Mouse (Mus musculus) CH12.LX (cell line): ENCODE results near the gene Dph1. TPM values are rescaled to one million over a fixed set of nuclear protein-coding genes. Genes with fewer than 3 reads are reported as not detected.
A peak's percentile ranks its signal among the peaks of the same experiment; 100 is the strongest.

Experiments used
- DNase-seq: peaks from one replicate; pipeline ENCODE4 v3.0.0-alpha.2; 2013; ENCODE audit errors: extremely low read depth
- H3K27ac ChIP-seq: 2 replicates; pipeline ENCODE4 v1.5.1; 2012; ENCODE audit warnings: low read depth, mild to moderate bottlenecking, control low read depth, moderate library complexity; ENCODE audit not compliant: insufficient read depth
- H3K27me3 ChIP-seq: replicated peaks from 2 replicates; pipeline ENCODE3; 2012; ENCODE audit warnings: inconsistent platforms
- H3K36me3 ChIP-seq, 2 experiments: replicated peaks in 1 of 2; 2 replicates each; pipeline versions ENCODE3 to v1.6.1; 2012; ENCODE audit warnings: inconsistent platforms in 1 of 2, low read length in 1 of 2, mild to moderate bottlenecking in 1 of 2, mixed read lengths in 1 of 2, moderate library complexity in 1 of 2; ENCODE audit not compliant: control insufficient read depth in 1 of 2, insufficient read depth in 1 of 2
- H3K4me1 ChIP-seq, 2 experiments: 2 replicates each; pipeline ENCODE4 v1.6.1; 2012; ENCODE audit warnings: inconsistent platforms in 1 of 2, moderate library complexity in 1 of 2; ENCODE audit not compliant: insufficient read depth in 2 of 2, control insufficient read depth in 1 of 2
- H3K4me2 ChIP-seq: 2 replicates; pipeline ENCODE4 v1.6.1; 2012; ENCODE audit warnings: low read depth, mild to moderate bottlenecking, control low read depth; ENCODE audit not compliant: poor library complexity, insufficient read depth, severe bottlenecking
- H3K4me3 ChIP-seq, 3 experiments: fragments of 150-350 bp in 1 of 3; sonication (generic) in 1 of 3; replicated peaks in 1 of 3; 2 replicates each; pipeline versions ENCODE3 to v1.5.1; 2011 to 2012; ENCODE audit warnings: low read depth in 2 of 3, low read length in 2 of 3, mild to moderate bottlenecking in 2 of 3, moderate library complexity in 2 of 3, control low read depth in 1 of 3, improper control_type of control experiment in 1 of 3, inconsistent platforms in 1 of 3, mixed read lengths in 1 of 3; ENCODE audit not compliant: poor library complexity in 1 of 3
- H3K79me2 ChIP-seq: replicated peaks from 2 replicates; pipeline ENCODE4 v1.6.1; 2012; ENCODE audit warnings: mild to moderate bottlenecking, moderate library complexity; ENCODE audit not compliant: control insufficient read depth, poor library complexity, insufficient read depth, severe bottlenecking; ENCODE audit errors: extremely low read depth
- H3K9ac ChIP-seq: 2 replicates; pipeline ENCODE4 v1.6.1; 2012; ENCODE audit warnings: low read depth, mild to moderate bottlenecking, control low read depth, moderate library complexity; ENCODE audit not compliant: insufficient read depth
- H3K9me3 ChIP-seq: replicated peaks from 2 replicates; pipeline ENCODE3; 2012; ENCODE audit warnings: low read length, inconsistent platforms, mixed read lengths
- CHD1 ChIP-seq: IDR thresholded peaks from 2 replicates; pipeline ENCODE4 v1.6.1; 2012; ENCODE audit warnings: low read depth, low read length, improper control_type of control experiment, inconsistent platforms
- E2F4 ChIP-seq: IDR thresholded peaks from 2 replicates; pipeline ENCODE4 v1.6.1; 2011; ENCODE audit warnings: low read depth, low read length, improper control_type of control experiment; ENCODE audit not compliant: insufficient replicate concordance
- ELF1 ChIP-seq: IDR thresholded peaks from 2 replicates; pipeline ENCODE4 v1.6.1; 2014; ENCODE audit warnings: low read depth, mild to moderate bottlenecking, inconsistent platforms, low read length, improper control_type of control experiment
- HCFC1 ChIP-seq: IDR thresholded peaks from 2 replicates; pipeline ENCODE4 v1.6.1; 2012; ENCODE audit warnings: low read depth, mild to moderate bottlenecking, inconsistent platforms, low read length, improper control_type of control experiment
- JUN ChIP-seq: IDR thresholded peaks from 2 replicates; pipeline ENCODE4 v1.6.1; 2011; ENCODE audit warnings: low read depth, mild to moderate bottlenecking, low read length, improper control_type of control experiment, moderate library complexity; ENCODE audit not compliant: insufficient read depth
- KAT2A ChIP-seq: IDR thresholded peaks from 2 replicates; pipeline ENCODE4 v1.6.1; 2012; ENCODE audit warnings: low read length, improper control_type of control experiment, inconsistent platforms; ENCODE audit not compliant: insufficient replicate concordance
- MAX ChIP-seq: IDR thresholded peaks from 2 replicates; pipeline ENCODE4 v1.6.1; 2011; ENCODE audit warnings: low read length, improper control_type of control experiment
- MEF2A ChIP-seq: IDR thresholded peaks from 2 replicates; pipeline ENCODE4 v1.6.1; 2014; ENCODE audit warnings: low read depth, mild to moderate bottlenecking, inconsistent platforms, low read length, improper control_type of control experiment, borderline replicate concordance
- MXI1 ChIP-seq: IDR thresholded peaks from 2 replicates; pipeline ENCODE4 v1.6.1; 2011; ENCODE audit warnings: mild to moderate bottlenecking, low read depth, low read length, improper control_type of control experiment
- MYC ChIP-seq: IDR thresholded peaks from 2 replicates; pipeline ENCODE4 v1.6.1; 2011; ENCODE audit warnings: low read depth, mild to moderate bottlenecking, improper control_type of control experiment, low read length
- NELFE ChIP-seq: IDR thresholded peaks from 2 replicates; pipeline ENCODE4 v1.6.1; 2011; ENCODE audit warnings: low read depth, low read length, improper control_type of control experiment
- NRF1 ChIP-seq: IDR thresholded peaks from 2 replicates; pipeline ENCODE4 v1.6.1; 2014; ENCODE audit warnings: low read depth, mild to moderate bottlenecking, inconsistent platforms, low read length, improper control_type of control experiment, moderate library complexity
- POLR2A ChIP-seq: IDR thresholded peaks from 2 replicates; pipeline ENCODE4 v1.6.1; 2011; ENCODE audit warnings: low read depth, mild to moderate bottlenecking, improper control_type of control experiment, low read length
- POLR2AphosphoS2 ChIP-seq: IDR thresholded peaks from 2 replicates; pipeline ENCODE4 v1.6.1; 2011; ENCODE audit warnings: low read depth, low read length, improper control_type of control experiment
- SMC3 ChIP-seq: IDR thresholded peaks from 2 replicates; pipeline ENCODE4 v1.6.1; 2011; ENCODE audit warnings: low read depth, low read length, improper control_type of control experiment
- TCF12 ChIP-seq: IDR thresholded peaks from 2 replicates; pipeline ENCODE4 v1.6.1; 2014; ENCODE audit warnings: low read depth, mild to moderate bottlenecking, inconsistent platforms, low read length, improper control_type of control experiment
- UBTF ChIP-seq: IDR thresholded peaks from 2 replicates; pipeline ENCODE4 v1.6.1; 2012; ENCODE audit warnings: low read depth, mild to moderate bottlenecking, inconsistent platforms, low read length, improper control_type of control experiment, moderate library complexity
- USF2 ChIP-seq: conservative IDR thresholded peaks from 2 replicates; pipeline ENCODE4 v1.6.1; 2011; ENCODE audit warnings: low read depth, low read length, improper control_type of control experiment
- ZC3H11A ChIP-seq: IDR thresholded peaks from 2 replicates; pipeline ENCODE4 v1.6.1; 2012; ENCODE audit warnings: low read depth, mild to moderate bottlenecking, inconsistent platforms, low read length, improper control_type of control experiment
- ZMIZ1 ChIP-seq: IDR thresholded peaks from 2 replicates; pipeline ENCODE4 v1.6.1; 2012; ENCODE audit warnings: low read depth, mild to moderate bottlenecking, inconsistent platforms, low read length, improper control_type of control experiment
- dilution Hi-C: fragments of 300-500 bp; cut with MboI; formaldehyde crosslinking; loops from 2 replicates; pipeline ENCODE4 v1.14.3; 2020; ENCODE audit warnings: low sequenced_read_pairs; ENCODE audit not compliant: extremely low pct_unique_long_range_greater_than_20kb, extremely low pct_ligation_motif_present
- in situ Hi-C: fragments of 300-500 bp; cut with MboI; formaldehyde crosslinking; loops from 3 replicates; pipeline ENCODE4 v1.14.3; 2019; ENCODE audit warnings: low sequenced_read_pairs, low pct_ligation_motif_present, low pct_unique_long_range_greater_than_20kb, mixed read lengths
- polyA plus RNA-seq: library from polyadenylated mRNA; unstranded; fragments of >175 nt; gene quantifications from 2 replicates; pipeline ENCODE4 v1.2.1, GENCODE M21; 2012; ENCODE audit warnings: low read depth; ENCODE audit not compliant: insufficient read length
- total RNA-seq, 2 experiments: library from RNA; depleted of rRNA; stranded (reverse); fragments of 300-350 nt in 1 of 2; fragments of >200 nt in 1 of 2; gene quantifications; 2 replicates each; pipeline ENCODE4 v1.2.3; 2012 to 2014

Gene Dph1
- total and polyA plus RNA-seq, 3 experiments, result 47.7 to 57.0 (median 54.7) TPM

GRCm38 (mm10) chr11:75168590-75169361 lies 22.3 kb downstream of the Dph1 start (continued):
- TF ChIP-seq SMC3, result peak; percentile 99
- TF ChIP-seq HCFC1, result peak; percentile 59
- no peak for TF ChIP-seq JUN
- TF ChIP-seq ZMIZ1, result no peak
- TF ChIP-seq ZC3H11A, result peak; percentile 71
- peak; percentile 57 for TF ChIP-seq NRF1
- TF ChIP-seq POLR2AphosphoS2, result no peak
- TF ChIP-seq UBTF, result peak; percentile 98; the same call in 1 of the 2 replicates
- TF ChIP-seq KAT2A, result no peak
- TF ChIP-seq E2F4, result no peak
- 0 out of 2 replicates have a peak, but pooled peaks have one; percentile 15 for TF ChIP-seq MYC

- Histone ChIP-seq H3K4me3 (peak overlapping the region; percentile 61 to 74 (median 71)), H3K79me2 (no peaks in the 10 kb centered on the region; the same call in 1 of the 2 replicates), H3K9me3 (peaks cover 29% of the 10 kb centered on the region), H3K4me1 (peaks cover 16 to 59% of the 10 kb centered on the region in 2 experiments), H3K36me3 (peaks cover 38 to 44% of the 10 kb centered on the region in 2 experiments), H3K27ac (peak overlapping the region; percentile 25; the same call in 1 of the 2 replicates), H3K9ac (peak overlapping the region; percentile 85), H3K27me3 (peaks cover 23% of the 10 kb centered on the region), H3K4me2 (peak overlapping the region; percentile 74)
- TF ChIP-seq NELFE, result 0 out of 2 replicates have a peak, but pooled peaks have one; percentile 8
- TF ChIP-seq TCF12, result peak; percentile 16; the same call in 1 of the 2 replicates
- TF ChIP-seq ZMIZ1, result no peak
- TF ChIP-seq NRF1, result no peak
- TF ChIP-seq MXI1, result peak; percentile 52; the same call in 1 of the 2 replicates
- peak; percentile 41; the same call in 1 of the 2 replicates for TF ChIP-seq ELF1
- TF ChIP-seq UBTF, result peak; percentile 38; the same call in 1 of the 2 replicates
- peak; percentile 37; the same call in 1 of the 2 replicates for TF ChIP-seq POLR2A
- TF ChIP-seq JUN, result no peak
- TF ChIP-seq CHD1, result 0 out of 2 replicates have a peak, but pooled peaks have one; percentile 36
- TF ChIP-seq MEF2A, result no peak
- no peak for TF ChIP-seq MAX
- TF ChIP-seq USF2, result no peak
- TF ChIP-seq KAT2A, result no peak
- no peak for DNase-seq
- in situ Hi-C loops, result loop anchor here (25.0 kb wide), 1 partner anchor 531 kb away; the partner anchor contains the start of gene Cluh
- dilution Hi-C loops, result no loop called here
Measured at GRCm38 (mm10) chr11:75167643-75168589, 23.1 kb downstream of the Dph1 start.
